Mouse (Mus musculus) left cerebral cortex, postnatal 36 days (tissue): ENCODE results near the gene Lsamp. TPM values are rescaled to one million over a fixed set of nuclear protein-coding genes. Genes with fewer than 3 reads are reported as not detected.
A peak's percentile ranks its signal among the peaks of the same experiment; 100 is the strongest.

Source experiments
- DNase-seq, 2 experiments: peaks; one replicate each; pipeline ENCODE4 v3.0.0; 2021 to 2022; ENCODE audit warnings: low spot score in 2 of 2, mixed read lengths in 1 of 2
- intact Hi-C: fragments of 180-260 bp; cut with DNase I; formaldehyde crosslinking; loops from one replicate; pipeline ENCODE4 v1.15.1; 2025
- total RNA-seq, 2 experiments: library from RNA; stranded (reverse); gene quantifications; 2 replicates each; pipeline ENCODE4 v1.2.3; 2021

The Lsamp gene
- total RNA-seq, 2 experiments from 2014 or later: 210 to 260 TPM

DNA sequence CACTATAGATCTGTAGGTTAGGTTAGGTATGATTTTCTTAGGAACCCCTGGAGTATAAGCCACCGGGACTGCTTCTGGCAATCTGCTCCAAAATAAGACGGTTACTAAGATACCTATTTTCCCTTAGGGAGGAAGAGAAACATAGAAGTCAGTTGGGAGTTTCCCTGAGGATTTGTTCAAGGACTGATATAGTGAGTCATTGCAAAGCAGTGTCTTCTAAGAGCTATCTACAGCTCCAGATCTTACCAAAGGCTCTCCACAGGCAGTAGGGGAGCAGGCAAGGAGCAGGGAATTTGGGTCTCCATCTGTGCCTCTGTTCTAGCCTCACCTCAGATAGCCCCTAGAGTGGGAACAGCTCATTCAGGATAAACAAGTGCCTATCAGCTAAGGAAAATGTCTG lies 2047.9 kb downstream of the Lsamp start:
- intact Hi-C loops: no loop called here
- no peak for DNase-seq

DNA sequence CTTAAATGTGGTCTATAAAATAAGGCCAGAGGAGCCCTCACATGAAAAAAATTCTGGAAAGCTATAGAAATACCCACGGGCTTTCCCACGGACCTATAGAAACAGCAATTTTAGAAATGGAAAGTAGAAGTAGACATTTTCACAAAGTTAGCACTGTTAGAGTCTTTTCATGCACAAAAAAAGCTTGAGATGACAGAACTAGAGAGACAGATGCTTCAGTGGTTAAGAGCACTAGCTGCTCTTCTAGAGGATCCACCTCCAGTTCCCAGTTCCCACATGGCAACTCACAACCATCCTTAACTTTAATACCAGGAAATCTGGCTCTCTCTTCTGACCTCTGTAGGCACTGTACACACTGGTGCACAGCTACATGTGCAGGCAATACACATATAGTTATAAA lies 2049.3 kb downstream of the Lsamp start:
- no peak for DNase-seq
- intact Hi-C loops: no loop called here

- intact Hi-C loops: no loop called here
- no peak for DNase-seq
Measured at GRCm38 (mm10) chr16:42048138-42048537, 2064.0 kb downstream of the Lsamp start.

GRCm38 (mm10) chr16:42059927-42060326 lies 2075.8 kb downstream of the Lsamp start:
- no peak for DNase-seq
- intact Hi-C loops: no loop called here

GRCm38 (mm10) chr16:42074325-42074724 lies 2090.2 kb downstream of the Lsamp start:
- no peak for DNase-seq
- intact Hi-C loops: no loop called here

DNA sequence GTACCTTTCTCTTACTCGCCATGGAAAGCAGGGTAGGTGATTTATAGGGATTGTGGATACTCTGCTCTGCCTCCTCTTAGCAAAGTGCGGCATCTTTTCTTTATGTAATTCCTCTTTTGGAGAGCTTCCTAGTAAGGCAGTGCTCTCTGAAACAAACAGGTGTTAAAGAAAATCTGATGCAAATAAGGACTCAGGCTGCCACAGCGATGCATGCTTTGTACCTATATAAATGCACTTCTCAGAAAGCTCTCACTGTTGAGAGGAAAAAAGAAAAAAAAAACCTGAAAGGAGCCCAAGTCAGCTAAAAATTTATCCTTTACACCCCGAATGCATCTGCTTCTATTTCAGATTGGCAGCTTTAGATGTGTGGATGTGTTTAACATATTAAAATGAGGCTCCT lies 2095.4 kb downstream of the Lsamp start:
- peak; percentile 18 to 29 for DNase-seq
- intact Hi-C loops: no loop called here

DNA sequence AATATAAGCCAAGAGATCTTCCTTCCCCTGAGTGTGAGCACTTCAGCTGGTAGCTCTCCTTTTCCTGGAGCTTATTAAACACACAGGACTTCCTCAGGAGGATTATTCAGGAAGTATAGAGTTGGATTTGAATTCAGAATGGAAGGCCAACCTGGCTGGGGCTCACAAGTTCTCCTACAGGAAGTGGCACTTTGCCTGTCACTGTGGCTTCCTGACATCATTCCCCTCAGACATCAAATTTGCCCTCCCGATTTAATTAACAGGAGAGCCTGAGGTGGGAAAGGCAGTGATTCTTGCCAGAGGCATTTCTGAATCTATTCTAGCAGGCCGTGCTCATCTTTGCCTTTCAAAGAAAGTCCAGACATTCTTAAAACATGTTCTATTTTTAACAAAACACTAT lies 2097.4 kb downstream of the Lsamp start:
- no peak for DNase-seq
- intact Hi-C loops: no loop called here

GRCm38 (mm10) chr16:42097510-42097909 lies 2113.3 kb downstream of the Lsamp start:
- intact Hi-C loops: no loop called here
- DNase-seq: no peak

GRCm38 (mm10) chr16:42102186-42102585 lies 2118.0 kb downstream of the Lsamp start:
- DNase-seq: no peak
- intact Hi-C loops: no loop called here

DNA sequence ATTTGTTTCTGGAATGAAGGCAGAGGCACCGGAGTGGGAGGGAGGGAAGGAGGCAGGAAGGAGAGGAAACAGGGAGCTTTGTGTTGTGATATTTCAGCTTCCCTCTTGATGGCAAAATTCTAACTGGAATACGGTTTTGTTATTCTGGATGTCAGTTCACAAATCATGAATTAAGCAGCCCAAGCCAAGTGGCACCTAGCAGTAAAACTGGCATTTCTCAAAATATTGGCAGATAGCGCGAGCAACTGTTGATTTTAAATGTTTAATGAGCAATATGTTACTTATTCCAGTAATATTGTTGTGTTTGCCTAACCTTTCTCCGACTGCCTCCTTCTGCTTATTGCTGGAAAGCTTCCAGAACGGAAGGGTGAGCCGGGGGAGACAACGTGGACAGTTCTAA lies 2118.5 kb downstream of the Lsamp start:
- intact Hi-C loops: no loop called here
- DNase-seq: no peak

DNA sequence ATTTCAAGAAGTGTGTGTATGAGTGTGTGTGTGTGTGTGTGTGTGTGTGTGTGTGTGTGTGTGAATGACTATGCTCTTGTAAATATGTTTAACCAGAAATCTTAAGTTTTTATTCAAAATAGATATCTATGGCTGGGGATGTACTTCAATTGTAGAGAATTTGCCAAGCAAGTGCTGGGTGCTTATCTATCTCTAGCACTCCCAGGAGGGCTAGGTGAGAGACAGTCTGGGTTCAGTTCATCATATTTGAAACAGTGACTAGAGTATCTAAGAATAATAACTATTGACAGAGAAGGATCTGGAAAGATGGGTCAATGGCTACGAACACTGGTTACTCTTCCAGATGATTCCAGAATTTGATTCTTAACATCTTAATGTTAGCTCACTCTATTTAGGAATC lies 2128.1 kb downstream of the Lsamp start:
- intact Hi-C loops: no loop called here
- no peak for DNase-seq

DNA sequence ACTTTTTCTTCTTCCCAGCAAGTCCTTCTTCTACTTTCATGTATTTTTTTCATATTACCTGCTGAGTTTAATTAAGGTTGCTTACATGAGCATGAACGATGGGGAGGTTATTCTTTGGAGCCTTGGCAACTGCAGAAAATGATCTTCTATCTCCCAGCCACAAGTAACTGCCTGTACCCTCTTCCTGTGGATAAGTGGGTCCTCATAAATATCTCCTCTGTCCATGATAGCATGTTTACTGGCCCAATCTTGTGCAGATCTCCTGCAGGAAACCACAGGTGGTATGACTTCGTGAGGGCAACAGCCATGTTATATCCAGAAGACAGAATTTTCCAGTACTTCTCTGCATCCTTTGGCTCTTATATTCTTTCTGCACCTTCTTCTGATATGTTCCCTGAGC lies 2129.1 kb downstream of the Lsamp start:
- intact Hi-C loops: no loop called here
- DNase-seq: no peak

DNA sequence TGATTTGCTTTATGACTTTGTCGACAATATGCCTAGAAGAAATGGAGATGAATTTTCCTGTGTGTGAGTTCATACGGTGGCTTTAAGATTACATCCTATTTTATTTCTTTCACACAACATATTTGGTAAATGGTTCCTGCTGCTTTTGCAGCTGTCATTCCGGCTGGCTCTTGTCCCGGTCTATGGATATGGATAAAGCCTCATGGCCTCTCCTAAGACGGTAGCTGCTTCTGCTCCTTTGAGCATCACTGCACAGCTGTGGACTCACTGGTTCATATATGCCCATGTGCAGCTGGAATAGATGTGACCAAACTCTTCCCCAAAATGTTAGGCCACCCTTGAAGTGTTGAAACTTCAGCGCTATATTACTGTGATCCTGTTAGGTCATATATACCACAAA lies 2137.6 kb downstream of the Lsamp start:
- intact Hi-C loops: no loop called here
- DNase-seq: no peak

DNA sequence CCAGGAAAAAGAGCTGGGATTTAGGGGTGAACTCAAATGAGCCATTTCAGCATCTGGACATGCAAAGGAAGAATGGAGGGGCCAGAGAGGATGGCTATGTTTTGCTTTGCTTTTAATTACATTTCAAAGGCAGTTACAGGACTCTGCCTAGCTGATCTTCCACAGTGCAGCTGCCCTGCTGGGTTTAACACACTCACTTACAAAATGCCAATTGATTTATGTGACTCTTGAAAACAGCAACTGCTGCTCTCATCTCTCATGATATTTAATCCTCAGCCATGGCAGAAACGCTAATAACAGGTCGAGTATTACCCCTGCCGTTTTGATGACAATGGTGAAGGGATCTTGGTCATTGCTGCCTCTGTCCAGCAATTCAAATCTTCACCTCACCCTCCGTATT lies 2139.7 kb downstream of the Lsamp start:
- intact Hi-C loops: no loop called here
- DNase-seq: no peak

DNA sequence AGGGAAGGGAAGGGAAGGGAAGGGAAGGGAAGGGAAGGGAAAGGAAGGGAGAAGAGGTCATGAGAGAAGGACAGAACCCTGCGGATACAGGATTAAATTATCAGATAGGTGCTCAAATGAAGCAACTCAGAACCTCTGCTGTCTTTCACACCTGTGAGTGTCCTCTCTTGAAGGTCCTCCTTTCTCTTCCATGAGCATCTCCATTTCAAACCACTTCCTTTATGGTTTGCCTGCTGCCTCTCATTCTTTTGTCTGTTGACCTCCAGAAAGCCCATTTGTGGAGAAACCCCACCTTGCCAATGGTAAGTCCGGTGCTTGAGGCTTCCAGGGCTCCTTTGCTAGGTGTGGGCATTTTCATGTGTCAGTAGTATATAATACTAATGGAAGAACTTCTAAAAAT lies 2141.9 kb downstream of the Lsamp start:
- intact Hi-C loops: no loop called here
- DNase-seq: no peak

DNA sequence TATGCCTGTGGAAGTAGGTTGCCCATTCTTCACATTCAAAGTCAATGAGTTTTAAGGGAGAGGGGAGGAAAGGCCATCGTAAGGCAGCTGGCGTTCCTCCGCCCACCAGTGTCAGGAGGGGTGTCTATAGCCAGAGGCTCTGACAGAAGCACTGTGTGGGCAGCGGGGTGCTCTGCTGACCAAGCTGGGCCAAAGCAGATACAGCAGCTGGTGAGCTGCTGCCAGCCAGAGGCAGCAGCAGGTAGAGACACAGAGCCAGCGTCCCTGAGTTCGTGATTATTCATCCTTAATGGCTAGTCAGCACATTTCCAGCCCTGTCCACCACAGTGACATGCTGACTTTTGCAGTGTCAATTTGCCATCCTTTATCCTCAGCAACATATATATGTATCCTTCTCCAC lies 2163.0 kb downstream of the Lsamp start:
- intact Hi-C loops: no loop called here
- no peak for DNase-seq

DNA sequence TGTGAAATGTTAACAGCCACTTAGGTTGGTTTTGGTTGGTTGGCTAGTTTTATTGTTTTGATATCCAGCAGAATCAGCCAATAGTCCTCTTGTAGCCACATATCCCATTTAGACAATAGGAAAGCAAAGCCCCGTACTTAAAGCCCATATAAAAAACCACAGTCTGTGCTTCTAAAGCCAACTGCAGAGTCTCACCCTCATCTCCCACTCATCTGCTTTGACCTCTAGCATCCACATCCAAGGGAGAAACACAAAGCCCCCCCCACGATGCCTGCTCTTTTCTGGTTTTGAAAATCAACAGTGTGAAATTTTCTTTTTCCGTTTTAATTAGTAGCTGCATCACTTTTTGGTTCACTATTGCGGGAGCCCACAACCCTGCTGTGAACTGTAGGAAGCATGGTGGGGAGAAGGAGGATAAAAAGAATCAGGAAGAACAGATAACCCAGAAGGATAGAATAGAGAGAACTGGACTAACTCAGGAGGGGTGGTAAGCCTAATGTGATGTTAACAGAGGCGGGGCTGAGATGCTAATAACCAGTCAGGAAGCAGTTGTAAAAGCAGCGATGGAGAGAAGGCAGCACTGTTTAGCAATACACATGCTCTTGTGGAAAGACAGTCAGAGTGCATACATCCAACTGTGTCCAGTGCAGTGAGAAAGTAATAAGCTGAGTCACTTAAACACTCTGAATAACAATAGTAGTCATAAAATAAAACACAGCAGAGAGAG lies 2165.2 kb downstream of the Lsamp start:
- intact Hi-C loops: no loop called here
- no peak for DNase-seq

GRCm38 (mm10) chr16:42152640-42153039 lies 2168.5 kb downstream of the Lsamp start:
- intact Hi-C loops: no loop called here
- DNase-seq: no peak

DNA sequence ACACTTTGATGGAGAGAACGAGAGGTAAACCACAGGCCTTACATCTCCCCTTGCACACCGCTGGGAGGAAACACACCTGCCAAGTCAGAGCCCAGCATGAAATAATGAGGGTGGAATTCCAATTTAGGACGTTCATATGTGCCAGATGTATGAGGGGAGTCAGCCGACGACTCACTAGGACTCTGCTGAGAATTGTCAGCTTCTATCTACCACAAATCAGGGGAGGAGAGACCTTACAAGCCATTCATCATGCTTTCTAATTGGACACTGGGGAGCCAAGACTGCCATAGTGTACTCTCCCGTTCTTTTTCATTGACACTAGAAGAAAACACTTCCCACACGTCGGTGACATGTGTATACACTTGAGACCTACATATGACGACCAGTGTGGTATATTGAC lies 2173.7 kb downstream of the Lsamp start:
- intact Hi-C loops: no loop called here

GRCm38 (mm10) chr16:42164941-42165340 lies 2180.8 kb downstream of the Lsamp start:
- intact Hi-C loops: loop anchor here (10.0 kb wide), 1 partner anchor 910 kb away; no protein-coding TSS in a partner anchor
- peak; percentile 63 to 79 for DNase-seq

More for the DNA sequence above, 2173.7 kb downstream of the Lsamp start:
- no peak for DNase-seq

DNA sequence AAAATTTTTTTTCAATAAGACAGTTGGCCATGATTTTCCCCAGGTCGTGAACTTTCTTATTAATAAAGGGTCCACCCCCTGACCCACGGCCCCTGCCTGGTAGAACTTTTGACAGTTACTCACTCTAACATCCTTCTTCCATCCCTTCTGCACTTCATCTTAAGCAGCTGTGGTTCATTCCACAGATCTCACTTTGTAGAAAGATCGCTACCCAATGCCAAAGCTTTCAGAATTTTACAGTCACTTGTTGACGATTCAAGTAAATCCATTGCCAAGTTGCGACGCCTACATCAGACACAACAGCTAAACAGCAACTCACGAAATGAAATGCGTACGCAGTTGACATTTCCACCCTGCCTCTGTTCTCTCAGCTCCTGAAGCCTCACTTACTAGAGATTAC lies 2184.1 kb downstream of the Lsamp start:
- intact Hi-C loops: loop anchor here (10.0 kb wide), 1 partner anchor 913 kb away; no protein-coding TSS in a partner anchor
- DNase-seq: no peak
